In genomic region chr5:36685170-36685569, GRCm38 (mm10) we compare ENCODE assay signal across 22 mouse cellular contexts. TPM values are rescaled to one million over a fixed set of nuclear protein-coding genes. Genes with fewer than 3 reads are reported as not detected.
DNase-seq lines count a peak whose midpoint lies in the region; ATAC-seq lines count a peak whose summit lies in the region.
"Had no signal": no experiment of that assay in that cellular context is flagged by ENCODE, and none has a peak within 500 bp of the region (broad histone marks: within the 10 kb centered on the region; RNA-seq: fewer than 3 reads in every experiment).

No protein-coding gene starts in this region.

- H3K4me1 ChIP-seq in liver, embryonic 16.5 days (ENCODE audit: control insufficient read depth, low read depth, low read length), result peaks cover 18% of the 10 kb centered on the region
- H3K4me1 ChIP-seq in hindbrain, embryonic 12.5 days, result 0 out of 2 replicates have a peak, but pooled peaks cover 2% of the 10 kb centered on the region
- H3K4me1 ChIP-seq: embryonic facial prominence, embryonic 10.5 days had no signal

- 77% methylated on average over 4 of the region's 4 CpGs for WGBS in liver, embryonic 16.5 days (ENCODE audit: insufficient replicate concordance)
- WGBS in hindbrain, embryonic 12.5 days, result 92% methylated on average over 4 of the region's 4 CpGs

- no peaks in the 10 kb centered on the region for H3K27me3 ChIP-seq in liver, embryonic 16.5 days (ENCODE audit: control insufficient read depth, insufficient read depth, low read depth, low read length)
- no peaks in the 10 kb centered on the region for H3K27me3 ChIP-seq in hindbrain, embryonic 12.5 days
- H3K27me3 ChIP-seq: hindbrain, embryonic 13.5 days had no signal

- H3K4me3 ChIP-seq in liver, embryonic 16.5 days (ENCODE audit: low read depth, low read length), result no peak overlapping the region
- no peak overlapping the region for H3K4me3 ChIP-seq in hindbrain, embryonic 12.5 days
- H3K4me3 ChIP-seq: embryonic facial prominence, embryonic 10.5 days; hindbrain, embryonic 13.5 days had no signal

- peak; percentile 32 for DNase-seq in urinary bladder, postnatal 14 days (ENCODE audit: low spot score)
- no peak for DNase-seq in urinary bladder, postnatal 36 days (ENCODE audit: low spot score in 2 of 2)
- DNase-seq in c-Kit-positive CD71-positive TER-119-positive erythroid progenitor cells, embryonic 14.5 days (ENCODE audit: low spot score), result peak; percentile 76
- DNase-seq in cerebellum, postnatal 36 days, result no peak
- DNase-seq in frontal cortex, adult 2 months (ENCODE audit: extremely low spot score in 1 of 2, low spot score in 1 of 2), result no peak
- DNase-seq: adrenal gland, postnatal 14 days; cerebellum, adult 18-20 months; gastrocnemius, postnatal 14 days; kidney, adult 2 months; kidney, postnatal 10 days; left cerebral cortex, postnatal 4 days; lung, postnatal 4 days; retina, postnatal 1 day; right cerebral cortex, postnatal 4 days; thymus, postnatal 4 days had no signal

- H3K4me2 ChIP-seq in liver, embryonic 16.5 days (ENCODE audit: low read depth, low read length), result no peak overlapping the region
- H3K4me2 ChIP-seq in hindbrain, embryonic 12.5 days (replicated peaks), result no peak overlapping the region
- H3K4me2 ChIP-seq: hindbrain, embryonic 13.5 days had no signal

- no peaks in the 10 kb centered on the region for H3K9me3 ChIP-seq in liver, embryonic 16.5 days (replicated peaks; ENCODE audit: control insufficient read depth, low read length)
- H3K9me3 ChIP-seq in hindbrain, embryonic 12.5 days (replicated peaks), result no peaks in the 10 kb centered on the region
- H3K9me3 ChIP-seq: hindbrain, embryonic 13.5 days had no signal

- no peak overlapping the region for H3K9ac ChIP-seq in liver, embryonic 16.5 days (ENCODE audit: low read depth, low read length)
- H3K9ac ChIP-seq in hindbrain, embryonic 12.5 days, result no peak overlapping the region
- H3K9ac ChIP-seq: hindbrain, embryonic 13.5 days had no signal

- peaks cover 3% of the 10 kb centered on the region for H3K36me3 ChIP-seq in liver, embryonic 16.5 days (ENCODE audit: control insufficient read depth, insufficient read depth)
- H3K36me3 ChIP-seq in hindbrain, embryonic 12.5 days, result peaks cover 9% of the 10 kb centered on the region; the same call in 1 of the 2 replicates

- peak; percentile 75; the same call in 1 of the 2 replicates for ATAC-seq in liver, embryonic 16.5 days (ENCODE audit: low read depth)
- ATAC-seq in hindbrain, embryonic 12.5 days (ENCODE audit: low FRiP score), result no peak
- ATAC-seq: forebrain, embryonic 14.5 days; inflammation-experienced regulatory T-cells, adult 6 months; midbrain, embryonic 16.5 days had no signal

- peak overlapping the region; percentile 15; the same call in 1 of the 2 replicates for H3K27ac ChIP-seq in liver, embryonic 16.5 days (ENCODE audit: low read length)
- no peak overlapping the region for H3K27ac ChIP-seq in hindbrain, embryonic 12.5 days
- H3K27ac ChIP-seq: embryonic facial prominence, embryonic 10.5 days; hindbrain, embryonic 13.5 days had no signal

RNA-seq across cellular contexts. Expression of gene D5Ertd579e, which starts 10.7 kb away (rescaled TPM):
- polyA plus RNA-seq in liver, embryonic 16.5 days (2015; fragmentation: Nextera tagmentation; extraction: Ambion mirVana), result 22.6 and 23.2 TPM in 2 replicates
- 55.2 and 57.8 TPM in 2 replicates for polyA plus RNA-seq in frontal cortex, adult 2 months (2012; rRNA removed)
- polyA plus RNA-seq in hindbrain, embryonic 12.5 days (2016; fragmentation: Nextera tagmentation; extraction: Ambion mirVana), result 41.8 and 43.3 TPM in 2 replicates

Comparison
In these comparisons a context has a peak if more than half of its experiments do, and no peak if none do; other contexts are left out.
1. DNase-seq: peak in urinary bladder, postnatal 14 days (single experiment) and c-Kit-positive CD71-positive TER-119-positive erythroid progenitor cells, embryonic 14.5 days (single experiment); none in urinary bladder, postnatal 36 days (0 of 2), cerebellum, postnatal 36 days (0 of 2) and frontal cortex, adult 2 months (0 of 2).